Mouse (Mus musculus) forebrain, postnatal 0 days (tissue): ENCODE results near the gene Vmn2r48. TPM values are rescaled to one million over a fixed set of nuclear protein-coding genes. Genes with fewer than 3 reads are reported as not detected.
"Not testable (repeated sequence)": the region's sequence is repeated elsewhere in the genome, so short reads cannot be mapped to it uniquely, and the experiment has no call there.

Experiments
- ATAC-seq: fragments of 200-750 bp; cut with Nextera tagmentation; 2 replicates; pipeline ENCODE4 v1.8.0; 2017; ENCODE audit warnings: mild to moderate bottlenecking, moderate library complexity
- DNase-seq: peaks from one replicate; pipeline ENCODE4 v3.0.0-alpha.2; 2015
- H3K27ac ChIP-seq: fragments of 300-500 bp; sonication (generic); 2 replicates; pipeline ENCODE4 v1.5.1; 2014; ENCODE audit warnings: low read depth, mild to moderate bottlenecking, antibody characterized with exemption, low read length, moderate library complexity, mixed read lengths
- H3K27me3 ChIP-seq: fragments of 300-500 bp; sonication (generic); 2 replicates; pipeline ENCODE4 v1.6.1; 2014; ENCODE audit warnings: mild to moderate bottlenecking, low read length, mixed read lengths; ENCODE audit not compliant: insufficient read depth
- H3K36me3 ChIP-seq: fragments of 300-500 bp; sonication (generic); 2 replicates; pipeline ENCODE4 v1.6.1; 2014; ENCODE audit warnings: mild to moderate bottlenecking, moderate library complexity; ENCODE audit not compliant: insufficient read depth
- H3K4me1 ChIP-seq: fragments of 300-500 bp; sonication (generic); 2 replicates; pipeline ENCODE4 v1.6.1; 2014; ENCODE audit warnings: antibody characterized with exemption; ENCODE audit not compliant: insufficient read depth
- H3K4me2 ChIP-seq: fragments of 300-500 bp; sonication (generic); 2 replicates; pipeline ENCODE4 v1.6.1; 2014; ENCODE audit warnings: low read depth, mild to moderate bottlenecking, moderate library complexity
- H3K4me3 ChIP-seq: fragments of 300-500 bp; sonication (generic); 2 replicates; pipeline ENCODE4 v1.5.1; 2014; ENCODE audit warnings: low read depth, low read length, mixed read lengths
- H3K9ac ChIP-seq: fragments of 300-500 bp; sonication (generic); 2 replicates; pipeline ENCODE4 v1.6.1; 2014; ENCODE audit warnings: mild to moderate bottlenecking
- H3K9me3 ChIP-seq: fragments of 300-500 bp; sonication (generic); 2 replicates; pipeline ENCODE4 v1.6.1; 2016; ENCODE audit warnings: low read length
- WGBS: fragments of 180-500 bp; shearing (Covaris S2); extraction: QIAGEN DNeasy Blood & Tissue Kit; methylation state at CpG from one replicate; pipeline ENCODE4 v1.1.7; 2014; 5-methylcytosine and 5-hydroxymethylcytosine counted together
- polyA plus RNA-seq: library from polyadenylated mRNA; unstranded; fragments of >200 nt; fragmentation: Nextera tagmentation; extraction: Ambion mirVana; gene quantifications from 2 replicates; pipeline ENCODE4 v1.2.1, GENCODE M21; 2015
- total RNA-seq: library from RNA; depleted of rRNA; stranded (reverse); fragments of >200 nt; gene quantifications from 2 replicates; pipeline ENCODE4 v1.2.3, GENCODE M21; 2014; rRNA removed

Vmn2r48 gene
- total RNA-seq (not detected in 2 replicates), polyA plus RNA-seq (not detected in 2 replicates)

DNA sequence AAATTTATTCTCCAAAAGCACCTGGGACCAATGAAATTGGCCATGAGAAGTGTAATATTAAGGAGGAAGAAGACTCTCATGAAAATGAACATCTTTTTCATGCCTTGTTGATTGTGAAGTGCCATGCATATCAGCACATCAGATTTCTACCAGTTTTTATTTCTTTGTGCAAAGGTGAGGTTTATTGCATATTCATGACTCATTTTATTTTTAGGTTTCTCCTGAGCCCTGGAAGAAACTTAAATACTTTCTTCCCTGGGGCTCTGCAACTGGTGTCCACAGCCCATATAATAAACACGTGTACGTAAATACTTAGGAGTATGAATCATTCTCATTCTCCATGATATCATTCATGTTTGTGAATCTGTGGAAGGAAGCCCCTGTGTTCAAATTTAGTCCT is at the start of gene Vmn2r48:
Vmn2r48 (minus strand) TSS at position 101 of the 400 bp plus-strand sequence.
- H3K4me1 ChIP-seq, H3K9me3 ChIP-seq, DNase-seq, ATAC-seq, H3K9ac ChIP-seq, H3K4me2 ChIP-seq, H3K36me3 ChIP-seq, H3K27ac ChIP-seq, H3K4me3 ChIP-seq, H3K27me3 ChIP-seq: not testable (repeated sequence)
- 85% methylated on average over 2 of the region's 2 CpGs for WGBS

DNA sequence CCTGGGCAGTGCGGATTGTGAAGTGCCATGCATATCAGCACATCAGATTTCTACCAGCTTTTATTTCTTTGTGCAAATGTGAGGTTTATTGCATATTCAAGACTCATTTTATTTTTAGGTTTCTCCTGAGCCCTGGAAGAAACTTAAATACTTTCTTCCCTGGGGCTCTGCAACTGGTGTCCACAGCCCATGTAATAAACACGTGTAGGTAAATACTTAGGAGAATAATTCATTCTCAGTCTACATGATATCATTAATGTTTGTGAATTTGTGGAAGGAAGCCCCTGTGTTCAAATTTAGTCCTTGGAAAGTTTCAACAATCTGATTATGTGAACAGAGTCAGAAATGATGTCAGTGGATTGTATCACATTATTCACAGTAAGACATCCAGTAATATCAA is 38.8 kb upstream of the Vmn2r48 start, which contains the start of gene Vmn2r49:
Vmn2r49 (minus strand) TSS at position 101 of the 400 bp plus-strand sequence.
- not testable (repeated sequence) for H3K4me3 ChIP-seq, ATAC-seq, H3K4me2 ChIP-seq, DNase-seq, H3K9ac ChIP-seq, H3K4me1 ChIP-seq, H3K9me3 ChIP-seq, H3K27ac ChIP-seq, H3K27me3 ChIP-seq, H3K36me3 ChIP-seq
- no CpG with 5 or more reads among the region's 2 CpGs for WGBS

Other genes with a start within 250 kb of the Vmn2r48 start
- gene Vmn2r46, start 183.0 kb downstream of the Vmn2r48 start, total RNA-seq = not detected in 2 replicates
- not detected in 2 replicates for gene Vmn2r46, start 183.0 kb downstream of the Vmn2r48 start, polyA plus RNA-seq
- not detected in 2 replicates for gene Vmn2r47, start 112.3 kb downstream of the Vmn2r48 start, total RNA-seq
- gene Vmn2r47, start 112.3 kb downstream of the Vmn2r48 start, polyA plus RNA-seq = not detected in 2 replicates
- not detected in 2 replicates for gene Vmn2r49, start 38.7 kb upstream of the Vmn2r48 start, total RNA-seq
- not detected in 2 replicates for gene Vmn2r49, start 38.7 kb upstream of the Vmn2r48 start, polyA plus RNA-seq
- not detected in 2 replicates for gene Vmn2r50, start 99.7 kb upstream of the Vmn2r48 start, total RNA-seq
- gene Vmn2r50, start 99.7 kb upstream of the Vmn2r48 start, polyA plus RNA-seq = not detected in 2 replicates
- gene Vmn2r51, start 152.2 kb upstream of the Vmn2r48 start, total RNA-seq = not detected in 2 replicates
- not detected in 2 replicates for gene Vmn2r51, start 152.2 kb upstream of the Vmn2r48 start, polyA plus RNA-seq
- not detected in 2 replicates for gene Vmn2r52, start 223.0 kb upstream of the Vmn2r48 start, total RNA-seq
- not detected in 2 replicates for gene Vmn2r52, start 223.0 kb upstream of the Vmn2r48 start, polyA plus RNA-seq